Mouse (Mus musculus) heart, adult 2 months (tissue): ENCODE data around the gene Cela3a.

Experiments used
- CTCF ChIP-seq: fragments of 200-600 bp; IDR thresholded peaks from 2 replicates; pipeline ENCODE4 v1.8.1; 2022; ENCODE audit warnings: antibody characterized with exemption, mild to moderate bottlenecking, moderate library complexity
- POLR2A ChIP-seq: fragments of 200-500 bp; IDR thresholded peaks from 2 replicates; pipeline ENCODE4 v1.6.1; 2011; ENCODE audit warnings: mild to moderate bottlenecking, low read depth, low read length, control low read depth; ENCODE audit not compliant: insufficient read depth

- TF ChIP-seq CTCF: no peak
- TF ChIP-seq POLR2A: no peak
Measured at GRCm38 (mm10) chr4:137390196-137390595, 19.4 kb downstream of the Cela3a start.
